Mouse (Mus musculus) gastrocnemius, postnatal 4 days (tissue): ENCODE measurements around the gene Dscam. TPM values are rescaled to one million over a fixed set of nuclear protein-coding genes. Genes with fewer than 3 reads are reported as not detected.
A peak's percentile ranks its signal among the peaks of the same experiment; 100 is the strongest.
"Not testable (repeated sequence)": the region's sequence is repeated elsewhere in the genome, so short reads cannot be mapped to it uniquely, and the experiment has no call there.

Source experiments
- DNase-seq, 2 experiments: peaks; one replicate each; pipeline ENCODE4 v3.0.0; 2021 to 2022; ENCODE audit warnings: low spot score in 2 of 2, mixed read lengths in 2 of 2
- total RNA-seq, 2 experiments: library from RNA; stranded (reverse); gene quantifications; 2 replicates each; pipeline ENCODE4 v1.2.3; 2021

Gene Dscam
- total RNA-seq, 2 experiments from 2014 or later: 0.15 to 0.16 TPM

- no peak for DNase-seq
These were observed 271.2 kb downstream of the Dscam start for GRCm38 (mm10) chr16:96899329-96899728.

GRCm38 (mm10) chr16:96896510-96897133 lies 273.9 kb downstream of the Dscam start:
- no peak for DNase-seq

GRCm38 (mm10) chr16:96888036-96888435 lies 282.5 kb downstream of the Dscam start:
- DNase-seq: no peak

- no peak for DNase-seq
These were observed 284.7 kb downstream of the Dscam start for GRCm38 (mm10) chr16:96885817-96886216.

- not testable (repeated sequence) for DNase-seq
These were observed 286.0 kb downstream of the Dscam start for GRCm38 (mm10) chr16:96884590-96884989.

GRCm38 (mm10) chr16:96877271-96877670 lies 293.3 kb downstream of the Dscam start:
- DNase-seq: no peak

- no peak for DNase-seq
These were observed 297.8 kb downstream of the Dscam start for GRCm38 (mm10) chr16:96872799-96873198.

GRCm38 (mm10) chr16:96857571-96857970 lies 313.0 kb downstream of the Dscam start:
- no peak for DNase-seq

- DNase-seq: no peak
These were observed 315.5 kb downstream of the Dscam start for GRCm38 (mm10) chr16:96855060-96855459.

- no peak for DNase-seq
These were observed 318.2 kb downstream of the Dscam start for GRCm38 (mm10) chr16:96852383-96852782.

- no peak for DNase-seq
These were observed 321.6 kb downstream of the Dscam start for GRCm38 (mm10) chr16:96848916-96849315.

- DNase-seq: no peak
These were observed 324.0 kb downstream of the Dscam start for GRCm38 (mm10) chr16:96846585-96846984.

GRCm38 (mm10) chr16:96846113-96846512 lies 324.4 kb downstream of the Dscam start:
- DNase-seq: no peak

GRCm38 (mm10) chr16:96845475-96846098 lies 325.0 kb downstream of the Dscam start:
- DNase-seq: no peak

- no peak for DNase-seq
These were observed 326.7 kb downstream of the Dscam start for GRCm38 (mm10) chr16:96843691-96844400.

- no peak for DNase-seq
These were observed 327.7 kb downstream of the Dscam start for GRCm38 (mm10) chr16:96842829-96843360.

- peak; percentile 29 to 52 for DNase-seq
These were observed 350.9 kb downstream of the Dscam start for GRCm38 (mm10) chr16:96819649-96820048.

GRCm38 (mm10) chr16:96806298-96806697 lies 364.3 kb downstream of the Dscam start:
- no peak for DNase-seq

GRCm38 (mm10) chr16:96802636-96803035 lies 367.9 kb downstream of the Dscam start:
- DNase-seq: no peak

- no peak for DNase-seq
These were observed 368.8 kb downstream of the Dscam start for GRCm38 (mm10) chr16:96801650-96802237.

- no peak for DNase-seq
These were observed 375.1 kb downstream of the Dscam start for GRCm38 (mm10) chr16:96795431-96795830.

GRCm38 (mm10) chr16:96791307-96791706 lies 379.2 kb downstream of the Dscam start:
- no peak for DNase-seq
